Mouse (Mus musculus) erythroblast, adult 5-6 weeks (primary cell): ENCODE data around the gene Ccdc160. TPM values are rescaled to one million over a fixed set of nuclear protein-coding genes. Genes with fewer than 3 reads are reported as not detected.

Source experiments
- ATAC-seq: replicated peaks from 2 replicates; pipeline ENCODE4 v1.8.0; 2016; ENCODE audit warnings: moderate number of reproducible peaks, mild to moderate bottlenecking, moderate TSS enrichment, inconsistent platforms; ENCODE audit not compliant: poor library complexity, low FRiP score, severe bottlenecking
- total RNA-seq, 2 experiments: library from RNA; stranded (forward) in 1 of 2; stranded (reverse) in 1 of 2; fragments of 150-400 nt in 1 of 2; fragments of 200-764, 138-1000 nt in 1 of 2; gene quantifications; 2 replicates each; pipeline versions ENCODE4 v1.2.3 to v1.2.4; 2015 to 2017; ENCODE audit warnings: low replicate concordance in 2 of 2

The Ccdc160 gene
- total RNA-seq, 2 experiments from 2014 or later: not detected

- no peak for ATAC-seq
Observed at GRCm38 (mm10) chrX:52799566-52799965, 8.6 kb downstream of the Ccdc160 start.

GRCm38 (mm10) chrX:52819338-52819737 lies 28.3 kb downstream of the Ccdc160 start:
- ATAC-seq: no peak

Other genes starting within 250 kb of the Ccdc160 start
- gene Gpc3, start 177.2 kb upstream of the Ccdc160 start, total RNA-seq (2015; ENCODE audit: low replicate concordance): not detected in 2 replicates
- not detected in 2 replicates for gene Gpc3, start 177.2 kb upstream of the Ccdc160 start, total RNA-seq (2017; ENCODE audit: low replicate concordance)
- 10.9 and 17.9 TPM in 2 replicates for gene Phf6, start 121.1 kb downstream of the Ccdc160 start, total RNA-seq (2015; ENCODE audit: low replicate concordance)
- 6.3 and 7.5 TPM in 2 replicates for gene Phf6, start 121.1 kb downstream of the Ccdc160 start, total RNA-seq (2017; ENCODE audit: low replicate concordance)
- 112 and 116 TPM in 2 replicates for gene Hprt, start 196.9 kb downstream of the Ccdc160 start, total RNA-seq (2015; ENCODE audit: low replicate concordance)
- gene Hprt, start 196.9 kb downstream of the Ccdc160 start, total RNA-seq (2017; ENCODE audit: low replicate concordance): 83.4 and 84.2 TPM in 2 replicates